Mouse (Mus musculus): Measurements from ENCODE around the gene Gm9970.

DNA sequence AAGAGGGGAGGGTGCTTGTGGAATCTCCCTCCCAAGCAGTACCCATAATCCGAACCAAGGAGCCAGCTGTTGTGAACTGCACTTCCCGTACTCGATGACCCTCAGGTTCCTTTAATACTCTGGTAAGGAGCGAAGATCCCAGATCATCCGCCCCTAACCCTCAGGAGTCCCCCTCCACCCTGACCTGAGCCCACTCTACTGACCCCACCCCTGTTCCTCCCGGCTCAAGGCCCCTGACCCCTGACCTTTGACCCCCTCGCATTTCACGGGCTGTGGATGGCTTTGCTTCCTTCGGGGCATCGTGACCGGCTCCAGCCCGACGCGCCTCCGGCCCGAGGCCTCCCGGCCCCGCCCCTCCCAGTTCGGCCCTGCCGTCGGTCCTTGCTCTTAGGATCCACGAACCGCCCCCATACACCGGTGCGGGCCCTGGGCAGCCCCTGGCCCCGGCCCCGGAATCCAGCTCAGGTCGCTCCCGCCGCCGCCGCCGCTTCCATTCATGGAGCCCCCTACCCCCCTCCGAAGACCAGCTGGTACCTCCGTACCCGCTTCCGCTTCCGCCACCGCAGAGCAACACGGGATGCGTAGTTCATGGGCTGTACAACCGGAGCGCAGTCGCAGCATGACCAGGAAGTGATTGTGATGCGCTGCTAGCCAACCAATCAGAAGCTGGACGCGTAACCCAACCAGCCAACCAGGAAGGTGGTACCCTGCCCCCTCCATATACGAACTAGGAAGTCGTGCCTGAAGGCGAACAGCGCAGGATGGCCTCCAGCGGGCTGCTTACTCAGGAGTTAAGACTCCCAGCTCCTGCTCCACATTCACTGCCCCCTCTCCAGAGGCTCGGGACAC, 39.1 kb downstream of the Gm9970 start, which contains the start of gene Zfp513:
- peak in 1 of 2 experiments; percentile 60; a peak in 2 of 4 replicates for TF ChIP-seq EP300 (IDR thresholded peaks at IDR 0.05; ENCODE audit: low read depth in 1 of 2, low read length in 2 of 2)
- TF ChIP-seq POLR2A (IDR thresholded peaks at IDR 0.05; ENCODE audit: control insufficient read depth in 1 of 2, insufficient read depth in 1 of 2, low read depth in 1 of 2, low read length in 2 of 2, poor library complexity in 1 of 2), result peak; percentile 49 to 88
